Mouse (Mus musculus): ENCODE measurements at regions not wholly inside any gene's neighbourhood (a gene's known extent, or its start where the extent isn't known, plus 50 kb on each side); places are given as distances from the start of the nearest gene placed in this dataset.

GRCm38 (mm10) chr2:51321676-51322075 lies 172.8 kb upstream of the Rnd3 start:
- TF ChIP-seq CTCF (conservative IDR thresholded peaks at IDR 0.05; ENCODE audit: insufficient read depth, insufficient read length, low read depth, low read length) = no peak
- no peak for TF ChIP-seq POLR2A (IDR thresholded peaks at IDR 0.05; ENCODE audit: low read depth, low read length)

All from kidney, adult 2 months (tissue).